Mouse (Mus musculus): ENCODE data around the gene Kcnn1.
A peak's percentile ranks its signal among the peaks of the same experiment; 100 is the strongest.

The Kcnn1 gene

GRCm38 (mm10) chr8:70808239-70808638, 54.8 kb downstream of the Kcnn1 start, which contains the start of gene Il12rb1:
Il12rb1 (plus strand) TSS chr8:70808449.
- DNase-seq = peak; percentile 68

- peak; percentile 25 for DNase-seq
Observed at GRCm38 (mm10) chr8:70807304-70807703, 55.8 kb downstream of the Kcnn1 start.

- DNase-seq = peak; percentile 84
Observed at GRCm38 (mm10) chr8:70806541-70806940, 56.5 kb downstream of the Kcnn1 start.

- DNase-seq = peak; percentile 84
Observed at GRCm38 (mm10) chr8:70804481-70805206, 58.4 kb downstream of the Kcnn1 start, which contains the start of gene Mast3. Mast3 (minus strand) TSS chr8:70805054.

GRCm38 (mm10) chr8:70803761-70804480, 59.1 kb downstream of the Kcnn1 start:
- peak; percentile 88 for DNase-seq

GRCm38 (mm10) chr8:70802786-70803510, 60.1 kb downstream of the Kcnn1 start:
- DNase-seq = no peak

GRCm38 (mm10) chr8:70801830-70802229, 61.2 kb downstream of the Kcnn1 start:
- DNase-seq = no peak

- DNase-seq = peak; percentile 76
Observed at GRCm38 (mm10) chr8:70801156-70801555, 61.9 kb downstream of the Kcnn1 start.

GRCm38 (mm10) chr8:70800648-70801047, 62.4 kb downstream of the Kcnn1 start:
- DNase-seq = no peak

- DNase-seq = no peak
Observed at GRCm38 (mm10) chr8:70798281-70798680, 64.8 kb downstream of the Kcnn1 start.

GRCm38 (mm10) chr8:70797081-70798070, 65.7 kb downstream of the Kcnn1 start:
- DNase-seq = peak; percentile 82

GRCm38 (mm10) chr8:70796403-70797080, 66.5 kb downstream of the Kcnn1 start:
- DNase-seq = no peak

GRCm38 (mm10) chr8:70795370-70795769, 67.7 kb downstream of the Kcnn1 start:
- no peak for DNase-seq

- DNase-seq = no peak
Observed at GRCm38 (mm10) chr8:70794215-70794614, 68.8 kb downstream of the Kcnn1 start.

GRCm38 (mm10) chr8:70792700-70793099, 70.4 kb downstream of the Kcnn1 start:
- no peak for DNase-seq

All from thymus, postnatal 25 days (tissue).